Mouse (Mus musculus) limb, embryonic 15.5 days (tissue): ENCODE measurements around the gene Fam98b. TPM values are rescaled to one million over a fixed set of nuclear protein-coding genes. Genes with fewer than 3 reads are reported as not detected.

Experiments used
- ATAC-seq: fragments of 200-750 bp; cut with Nextera tagmentation; 2 replicates; pipeline ENCODE4 v1.8.0; 2017; ENCODE audit warnings: low read depth, moderate TSS enrichment; ENCODE audit not compliant: insufficient number of reproducible peaks, low FRiP score, low TSS enrichment
- H3K27ac ChIP-seq: fragments of 300-500 bp; sonication (generic); 2 replicates; pipeline ENCODE4 v1.5.1; 2015; ENCODE audit warnings: moderate library complexity, mild to moderate bottlenecking, inconsistent platforms
- H3K27me3 ChIP-seq: fragments of 300-500 bp; sonication (generic); 2 replicates; pipeline ENCODE4 v1.6.1; 2015; ENCODE audit warnings: inconsistent platforms
- H3K36me3 ChIP-seq: fragments of 300-500 bp; sonication (generic); 2 replicates; pipeline ENCODE4 v1.6.1; 2015; ENCODE audit warnings: inconsistent platforms
- H3K4me1 ChIP-seq: fragments of 300-500 bp; sonication (generic); 2 replicates; pipeline ENCODE4 v1.6.1; 2015; ENCODE audit warnings: inconsistent platforms
- H3K4me2 ChIP-seq: fragments of 300-500 bp; sonication (generic); 2 replicates; pipeline ENCODE4 v1.6.1; 2015; ENCODE audit warnings: mild to moderate bottlenecking, inconsistent platforms
- H3K4me3 ChIP-seq: fragments of 300-500 bp; sonication (generic); 2 replicates; pipeline ENCODE4 v1.5.1; 2015; ENCODE audit warnings: mild to moderate bottlenecking, inconsistent platforms
- H3K9ac ChIP-seq: fragments of 300-500 bp; sonication (generic); 2 replicates; pipeline ENCODE4 v1.6.1; 2015; ENCODE audit warnings: inconsistent platforms
- H3K9me3 ChIP-seq: fragments of 300-500 bp; sonication (generic); 2 replicates; pipeline ENCODE4 v1.6.1; 2016; ENCODE audit warnings: inconsistent platforms
- WGBS: fragments of 180-500 bp; shearing (Covaris S2); methylation state at CpG from one replicate; pipeline ENCODE4 v1.1.7; 2015; 5-methylcytosine and 5-hydroxymethylcytosine counted together
- polyA plus RNA-seq: library from polyadenylated mRNA; unstranded; fragments of >200 nt; fragmentation: Nextera tagmentation; extraction: Ambion mirVana; gene quantifications from 2 replicates; pipeline ENCODE4 v1.2.1, GENCODE M21; 2015

Fam98b gene
- polyA plus RNA-seq, 1 experiment from 2014 or later: 10.4 TPM

- H3K27ac ChIP-seq: no peak overlapping the region
- no peaks in the 10 kb centered on the region for H3K9me3 ChIP-seq
- WGBS: 70% methylated on average over 7 of the region's 7 CpGs
- H3K4me1 ChIP-seq: peaks cover 3% of the 10 kb centered on the region; the same call in 1 of the 2 replicates
- peaks cover 3% of the 10 kb centered on the region; the same call in 1 of the 2 replicates for H3K27me3 ChIP-seq
- no peak overlapping the region for H3K4me3 ChIP-seq
- H3K36me3 ChIP-seq: no peaks in the 10 kb centered on the region
- ATAC-seq: no peak
- no peak overlapping the region for H3K9ac ChIP-seq
- no peak overlapping the region for H3K4me2 ChIP-seq
Measured at GRCm38 (mm10) chr2:117230261-117230660, 19.3 kb upstream of the Fam98b start.

- H3K9ac ChIP-seq: no peak overlapping the region
- H3K27me3 ChIP-seq: peaks cover 3% of the 10 kb centered on the region; the same call in 1 of the 2 replicates
- no peak for ATAC-seq
- no peak overlapping the region for H3K4me3 ChIP-seq
- WGBS: 5% methylated on average over 13 of the region's 13 CpGs
- H3K9me3 ChIP-seq: no peaks in the 10 kb centered on the region
- no peak overlapping the region for H3K27ac ChIP-seq
- no peak overlapping the region for H3K4me2 ChIP-seq
- peaks cover 3% of the 10 kb centered on the region; the same call in 1 of the 2 replicates for H3K4me1 ChIP-seq
- H3K36me3 ChIP-seq: no peaks in the 10 kb centered on the region
Measured at GRCm38 (mm10) chr2:117231257-117231656, 18.3 kb upstream of the Fam98b start.

GRCm38 (mm10) chr2:117241953-117242352 is 7.6 kb upstream of the Fam98b start:
- no peak for ATAC-seq
- Histone ChIP-seq H3K36me3 (no peaks in the 10 kb centered on the region), H3K9ac (no peak overlapping the region), H3K27me3 (no peaks in the 10 kb centered on the region), H3K4me1 (no peaks in the 10 kb centered on the region), H3K27ac (no peak overlapping the region), H3K4me3 (no peak overlapping the region), H3K4me2 (no peak overlapping the region), H3K9me3 (no peaks in the 10 kb centered on the region)
- WGBS: 71% methylated on average over 4 of the region's 4 CpGs

GRCm38 (mm10) chr2:117250001-117250510 is 517 bp downstream of the Fam98b start:
- Histone ChIP-seq H3K27me3 (no peaks in the 10 kb centered on the region), H3K27ac (peak overlapping the region; percentile 90), H3K4me1 (peaks cover 9% of the 10 kb centered on the region), H3K9ac (peak overlapping the region; percentile 93), H3K36me3 (no peaks in the 10 kb centered on the region), H3K4me3 (peak overlapping the region; percentile 92), H3K9me3 (no peaks in the 10 kb centered on the region), H3K4me2 (peak overlapping the region; percentile 66)
- under 1% methylated on average over 24 of the region's 24 CpGs for WGBS
- ATAC-seq: peak; percentile 7; the same call in 1 of the 2 replicates

GRCm38 (mm10) chr2:117255415-117255814 is 5.9 kb downstream of the Fam98b start:
- no peak overlapping the region for H3K4me2 ChIP-seq
- H3K9me3 ChIP-seq: no peaks in the 10 kb centered on the region
- no peak overlapping the region for H3K9ac ChIP-seq
- H3K4me1 ChIP-seq: peaks cover 7% of the 10 kb centered on the region
- H3K27ac ChIP-seq: no peak overlapping the region
- no peaks in the 10 kb centered on the region for H3K27me3 ChIP-seq
- peaks cover 14% of the 10 kb centered on the region for H3K36me3 ChIP-seq
- no peak for ATAC-seq
- WGBS: 83% methylated on average over 2 of the region's 2 CpGs
- H3K4me3 ChIP-seq: no peak overlapping the region

- ATAC-seq: no peak
- no peak overlapping the region for H3K4me3 ChIP-seq
- H3K4me1 ChIP-seq: no peaks in the 10 kb centered on the region
- peaks cover 22% of the 10 kb centered on the region for H3K36me3 ChIP-seq
- no peak overlapping the region for H3K9ac ChIP-seq
- no peak overlapping the region for H3K27ac ChIP-seq
- H3K9me3 ChIP-seq: no peaks in the 10 kb centered on the region
- no peaks in the 10 kb centered on the region for H3K27me3 ChIP-seq
- no peak overlapping the region for H3K4me2 ChIP-seq
- 88% methylated on average over 1 of the region's 1 CpGs for WGBS
Measured at GRCm38 (mm10) chr2:117257617-117258016, 8.1 kb downstream of the Fam98b start.

- H3K27me3 ChIP-seq: no peaks in the 10 kb centered on the region
- H3K36me3 ChIP-seq: peaks cover 40% of the 10 kb centered on the region
Measured at GRCm38 (mm10) chr2:117262184-117262583, 12.6 kb downstream of the Fam98b start.

GRCm38 (mm10) chr2:117263786-117264408 is 14.4 kb downstream of the Fam98b start:
- Histone ChIP-seq H3K4me3 (no peak overlapping the region), H3K36me3 (peaks cover 47% of the 10 kb centered on the region), H3K27me3 (no peaks in the 10 kb centered on the region), H3K4me2 (no peak overlapping the region), H3K4me1 (no peaks in the 10 kb centered on the region), H3K9me3 (no peaks in the 10 kb centered on the region), H3K9ac (no peak overlapping the region), H3K27ac (no peak overlapping the region)
- no peak for ATAC-seq
- WGBS: 73% methylated on average over 11 of the region's 11 CpGs

More at GRCm38 (mm10) chr2:117262184-117262583, 12.6 kb downstream of the Fam98b start:
- Histone ChIP-seq H3K4me2 (no peak overlapping the region), H3K9ac (no peak overlapping the region), H3K4me1 (no peaks in the 10 kb centered on the region), H3K27ac (no peak overlapping the region), H3K4me3 (no peak overlapping the region), H3K9me3 (no peaks in the 10 kb centered on the region)
- 86% methylated on average over 5 of the region's 5 CpGs for WGBS
- ATAC-seq: no peak

- H3K4me2 ChIP-seq: no peak overlapping the region
- H3K4me3 ChIP-seq: no peak overlapping the region
- no peak overlapping the region for H3K9ac ChIP-seq
- H3K27me3 ChIP-seq: no peaks in the 10 kb centered on the region
- WGBS: 90% methylated on average over 7 of the region's 7 CpGs
- H3K9me3 ChIP-seq: no peaks in the 10 kb centered on the region
- ATAC-seq: no peak
- no peak overlapping the region for H3K27ac ChIP-seq
- no peaks in the 10 kb centered on the region for H3K4me1 ChIP-seq
- H3K36me3 ChIP-seq: no peaks in the 10 kb centered on the region
Measured at GRCm38 (mm10) chr2:117288291-117288690, 38.8 kb downstream of the Fam98b start.

- Histone ChIP-seq H3K27me3 (no peaks in the 10 kb centered on the region), H3K4me3 (no peak overlapping the region), H3K9me3 (no peaks in the 10 kb centered on the region), H3K9ac (no peak overlapping the region), H3K4me1 (no peaks in the 10 kb centered on the region), H3K4me2 (no peak overlapping the region), H3K36me3 (no peaks in the 10 kb centered on the region), H3K27ac (no peak overlapping the region)
- 80% methylated on average over 16 of the region's 16 CpGs for WGBS
- no peak for ATAC-seq
Measured at GRCm38 (mm10) chr2:117299596-117300448, 50.3 kb downstream of the Fam98b start.

- H3K9ac ChIP-seq: no peak overlapping the region
- H3K4me1 ChIP-seq: no peaks in the 10 kb centered on the region
- H3K36me3 ChIP-seq: no peaks in the 10 kb centered on the region
- H3K27me3 ChIP-seq: no peaks in the 10 kb centered on the region
- 80% methylated on average over 12 of the region's 12 CpGs for WGBS
- no peak overlapping the region for H3K4me3 ChIP-seq
- H3K4me2 ChIP-seq: no peak overlapping the region
- no peaks in the 10 kb centered on the region for H3K9me3 ChIP-seq
- ATAC-seq: no peak
- H3K27ac ChIP-seq: no peak overlapping the region
Measured at GRCm38 (mm10) chr2:117303391-117304350, 54.1 kb downstream of the Fam98b start.
